In the genomic region with DNA sequence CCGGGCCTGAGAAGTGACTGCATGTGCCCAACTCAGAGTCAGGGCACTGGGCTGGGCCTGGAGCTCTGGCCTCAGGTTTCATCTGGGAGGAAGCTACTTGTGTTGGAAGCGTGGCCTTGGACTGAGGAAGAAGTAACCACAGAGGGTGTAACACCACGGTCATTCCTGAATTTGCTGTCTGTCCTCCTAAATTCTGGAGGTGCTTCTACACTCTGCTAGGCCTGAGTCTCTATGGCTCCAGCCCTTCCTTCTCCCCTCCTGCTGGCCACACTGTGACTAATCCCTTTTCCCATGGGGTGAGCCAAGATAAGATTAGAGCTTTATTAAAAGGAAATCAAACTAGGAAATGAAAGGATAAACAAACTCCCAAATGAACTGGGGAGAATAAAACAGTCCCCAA, we compare ENCODE assay signal across 17 mouse cellular contexts.
DNase-seq lines count a peak whose midpoint lies in the region; ATAC-seq lines count a peak whose summit lies in the region.
"Had no signal": no experiment of that assay in that cellular context is flagged by ENCODE, and none has a peak within 500 bp of the region (broad histone marks: within the 10 kb centered on the region; RNA-seq: fewer than 3 reads in every experiment).

No protein-coding gene starts in this region.

- no peak overlapping the region for H3K4me2 ChIP-seq in kidney, embryonic 16.5 days (replicated peaks; ENCODE audit: low read depth, low read length)
- H3K4me2 ChIP-seq in forebrain, embryonic 14.5 days (ENCODE audit: low read length) = no peak overlapping the region
- H3K4me2 ChIP-seq: embryonic facial prominence, embryonic 13.5 days; heart, embryonic 11.5 days; limb, embryonic 12.5 days had no signal

- WGBS in kidney, embryonic 16.5 days = 55% methylated on average over 3 of the region's 3 CpGs
- 65% methylated on average over 3 of the region's 3 CpGs for WGBS in forebrain, embryonic 14.5 days

- no peaks in the 10 kb centered on the region for H3K36me3 ChIP-seq in kidney, embryonic 16.5 days (ENCODE audit: insufficient read depth, low read length)
- no peaks in the 10 kb centered on the region for H3K36me3 ChIP-seq in forebrain, embryonic 14.5 days (ENCODE audit: control insufficient read depth, insufficient read depth, low read length)
- H3K36me3 ChIP-seq: embryonic facial prominence, embryonic 13.5 days; limb, embryonic 12.5 days had no signal

- H3K9me3 ChIP-seq in kidney, embryonic 16.5 days (ENCODE audit: low read length) = no peaks in the 10 kb centered on the region
- no peaks in the 10 kb centered on the region for H3K9me3 ChIP-seq in forebrain, embryonic 14.5 days (replicated peaks; ENCODE audit: control insufficient read depth, low read length)
- H3K9me3 ChIP-seq: embryonic facial prominence, embryonic 13.5 days had no signal

- no peak overlapping the region for H3K9ac ChIP-seq in kidney, embryonic 16.5 days (replicated peaks; ENCODE audit: low read length)
- no peak overlapping the region for H3K9ac ChIP-seq in forebrain, embryonic 14.5 days (ENCODE audit: low read length)
- H3K9ac ChIP-seq: embryonic facial prominence, embryonic 13.5 days; limb, embryonic 12.5 days; liver, embryonic 14.5 days had no signal

- peaks cover 18% of the 10 kb centered on the region for H3K4me1 ChIP-seq in kidney, embryonic 16.5 days (ENCODE audit: insufficient read depth, low read length)
- peaks cover 23% of the 10 kb centered on the region for H3K4me1 ChIP-seq in brown adipose tissue, adult 24 weeks (ENCODE audit: control insufficient read depth, insufficient read depth, insufficient read length, low read length)
- H3K4me1 ChIP-seq in forebrain, embryonic 14.5 days (ENCODE audit: control insufficient read depth, insufficient read depth, low read length) = peaks cover 9% of the 10 kb centered on the region

- 0 out of 2 replicates have a peak overlapping the region, but pooled peaks have one; percentile 21 for H3K27ac ChIP-seq in kidney, embryonic 16.5 days (ENCODE audit: low read length)
- peak overlapping the region; percentile 94 for H3K27ac ChIP-seq in brown adipose tissue, adult 24 weeks (replicated peaks; ENCODE audit: low read depth, low read length)
- H3K27ac ChIP-seq in forebrain, embryonic 14.5 days (ENCODE audit: low read depth, low read length) = no peak overlapping the region
- H3K27ac ChIP-seq: embryonic facial prominence, embryonic 13.5 days; hindbrain, postnatal 0 days; limb, embryonic 12.5 days; liver, embryonic 14.5 days had no signal

- H3K27me3 ChIP-seq in kidney, embryonic 16.5 days (ENCODE audit: insufficient read depth, low read length) = no peaks in the 10 kb centered on the region
- no peaks in the 10 kb centered on the region for H3K27me3 ChIP-seq in forebrain, embryonic 14.5 days (replicated peaks; ENCODE audit: control insufficient read depth, insufficient read depth, low read length)
- H3K27me3 ChIP-seq: CH12.LX; embryonic facial prominence, embryonic 13.5 days had no signal

- peak; percentile 67 to 82 for DNase-seq in adrenal gland, adult (ENCODE audit: inconsistent age in 2 of 2, low spot score in 1 of 2)
- no peak for DNase-seq in adrenal gland, postnatal 4 days (ENCODE audit: low spot score in 2 of 2)
- no peak for DNase-seq in kidney, postnatal 10 days
- peak; percentile 53 for DNase-seq in 3134 (ENCODE audit: extremely low read depth, insufficient read length, low spot score)
- no peak for DNase-seq in forebrain, embryonic 14.5 days (ENCODE audit: low spot score)
- DNase-seq: cerebellum, adult 11-12 months; kidney, adult 8-10 months had no signal

- H3K4me3 ChIP-seq in kidney, embryonic 16.5 days (ENCODE audit: low read length) = no peak overlapping the region
- no peak overlapping the region for H3K4me3 ChIP-seq in brown adipose tissue, adult 24 weeks (ENCODE audit: insufficient read depth, low read depth, low read length)
- H3K4me3 ChIP-seq in forebrain, embryonic 14.5 days (ENCODE audit: low read depth, low read length) = no peak overlapping the region
- H3K4me3 ChIP-seq: embryonic facial prominence, embryonic 13.5 days; limb, embryonic 12.5 days had no signal

- ATAC-seq in kidney, embryonic 16.5 days (ENCODE audit: low FRiP score, low TSS enrichment) = no peak
- ATAC-seq in forebrain, embryonic 14.5 days = no peak
- ATAC-seq in erythroid progenitor cell, adult 5-6 weeks (replicated peaks; ENCODE audit: low FRiP score, poor library complexity, severe bottlenecking) = no peak
- ATAC-seq: forebrain, embryonic 16.5 days; hindbrain, postnatal 0 days had no signal

Comparison
In these comparisons a context has a peak if more than half of its experiments do, and no peak if none do; other contexts are left out.
1. DNase-seq: peak in adrenal gland, adult (2 of 2) and 3134 (single experiment); none in adrenal gland, postnatal 4 days (0 of 2), kidney, postnatal 10 days (single experiment) and forebrain, embryonic 14.5 days (single experiment).